Mouse (Mus musculus): ENCODE measurements at regions not wholly inside any gene's neighbourhood (a gene's known extent, or its start where the extent isn't known, plus 50 kb on each side); places are given as distances from the start of the nearest gene placed in this dataset.

DNA sequence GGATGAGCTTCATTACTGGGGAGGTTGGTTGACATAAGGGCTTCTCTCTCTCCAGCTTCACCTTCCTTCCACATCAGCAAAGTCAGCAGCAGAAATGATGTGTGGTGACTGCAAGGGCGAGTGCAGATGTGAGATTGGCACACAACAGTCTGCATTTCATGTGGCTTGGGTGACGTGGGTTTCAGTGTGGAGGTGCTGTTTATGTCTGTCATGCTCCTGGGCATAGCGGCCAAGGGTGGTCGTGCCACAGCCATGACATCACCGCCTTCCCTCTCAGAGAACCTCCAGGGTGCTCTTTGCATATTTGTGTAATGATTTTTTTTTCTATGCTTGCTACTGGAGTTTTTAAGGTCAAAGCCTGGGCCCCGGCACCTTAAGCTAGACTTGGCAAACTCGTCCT is 64.0 kb downstream of the Pthlh start:
- DNase-seq (ENCODE audit: low read depth) = no peak
- TF ChIP-seq POLR2A (IDR thresholded peaks at IDR 0.05; ENCODE audit: borderline replicate concordance, extremely low read depth, insufficient read depth, insufficient read length, poor library complexity, severe bottlenecking) (no peak), CTCF (IDR thresholded peaks at IDR 0.05; ENCODE audit: borderline replicate concordance, extremely low read depth, insufficient read depth, insufficient read length) (no peak)

DNA sequence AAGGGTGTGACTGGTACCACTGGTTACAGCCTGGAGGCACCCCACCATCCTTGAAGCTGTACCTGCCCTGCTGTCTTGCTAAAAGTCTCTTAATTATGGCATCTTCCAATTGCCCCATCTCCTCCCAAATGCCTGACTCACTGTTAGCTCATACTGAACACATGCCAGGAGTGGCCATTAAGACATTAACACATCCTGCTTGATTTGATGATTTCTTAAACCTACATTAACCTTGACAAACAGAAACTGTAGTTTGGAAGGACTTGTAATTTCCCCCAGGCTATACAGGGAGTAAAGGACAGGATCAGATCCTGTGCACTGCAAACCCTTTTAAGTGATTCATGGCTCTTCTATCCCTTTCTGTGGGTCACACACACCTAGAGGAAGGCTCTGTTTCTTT is 64.6 kb downstream of the Pthlh start:
- TF ChIP-seq CTCF (IDR thresholded peaks at IDR 0.05; ENCODE audit: borderline replicate concordance, extremely low read depth, insufficient read depth, insufficient read length) (no peak), POLR2A (IDR thresholded peaks at IDR 0.05; ENCODE audit: borderline replicate concordance, extremely low read depth, insufficient read depth, insufficient read length, poor library complexity, severe bottlenecking) (no peak)

DNA sequence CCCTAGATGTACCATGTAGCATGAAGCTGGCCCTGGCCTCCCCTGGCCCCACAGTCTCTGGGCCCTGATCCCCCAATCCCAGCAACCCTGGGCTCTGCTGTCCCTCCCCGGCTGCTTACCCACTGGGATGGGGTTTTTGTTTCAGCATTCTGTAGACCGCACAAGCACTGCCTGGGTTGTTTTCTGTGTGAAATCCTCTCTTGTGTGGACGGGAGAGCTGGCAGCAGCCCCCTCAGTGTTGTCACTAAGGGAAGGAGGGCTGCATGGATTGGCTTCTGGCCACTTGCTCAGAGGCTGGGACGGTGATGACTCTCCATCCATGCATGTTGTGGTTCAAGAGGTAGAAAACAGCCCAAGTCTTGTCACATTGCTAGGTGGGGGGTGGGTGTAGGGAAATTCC is 67.6 kb downstream of the Pthlh start:
- DNase-seq (ENCODE audit: low read depth) = peak; percentile 48
- no peak for TF ChIP-seq CTCF (IDR thresholded peaks at IDR 0.05; ENCODE audit: borderline replicate concordance, extremely low read depth, insufficient read depth, insufficient read length)
- TF ChIP-seq POLR2A (IDR thresholded peaks at IDR 0.05; ENCODE audit: borderline replicate concordance, extremely low read depth, insufficient read depth, insufficient read length, poor library complexity, severe bottlenecking) = no peak

More for the DNA sequence above, 64.6 kb downstream of the Pthlh start:
- no peak for DNase-seq (ENCODE audit: low read depth)

DNA sequence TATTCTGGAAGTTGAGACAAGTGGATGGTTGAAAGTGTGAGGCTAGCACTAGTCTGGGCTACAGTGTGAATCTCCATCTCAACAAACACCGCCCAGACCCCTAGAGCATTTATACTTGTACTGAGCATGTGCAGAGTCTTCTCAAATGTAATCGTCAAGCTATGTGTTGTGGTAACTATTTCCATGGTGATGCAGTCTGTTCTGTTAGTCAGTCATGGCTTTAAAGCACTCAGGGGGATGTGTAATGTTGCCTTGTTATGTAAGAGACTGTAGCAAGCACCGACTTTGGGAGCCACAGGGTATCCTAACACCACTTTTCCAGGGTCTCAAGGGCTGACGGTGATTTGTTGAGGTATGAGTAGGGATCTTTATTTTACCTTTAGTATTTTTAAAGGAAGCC is 68.7 kb downstream of the Pthlh start:
- no peak for DNase-seq (ENCODE audit: low read depth)
- TF ChIP-seq CTCF (IDR thresholded peaks at IDR 0.05; ENCODE audit: borderline replicate concordance, extremely low read depth, insufficient read depth, insufficient read length) (no peak), POLR2A (IDR thresholded peaks at IDR 0.05; ENCODE audit: borderline replicate concordance, extremely low read depth, insufficient read depth, insufficient read length, poor library complexity, severe bottlenecking) (no peak)

DNA sequence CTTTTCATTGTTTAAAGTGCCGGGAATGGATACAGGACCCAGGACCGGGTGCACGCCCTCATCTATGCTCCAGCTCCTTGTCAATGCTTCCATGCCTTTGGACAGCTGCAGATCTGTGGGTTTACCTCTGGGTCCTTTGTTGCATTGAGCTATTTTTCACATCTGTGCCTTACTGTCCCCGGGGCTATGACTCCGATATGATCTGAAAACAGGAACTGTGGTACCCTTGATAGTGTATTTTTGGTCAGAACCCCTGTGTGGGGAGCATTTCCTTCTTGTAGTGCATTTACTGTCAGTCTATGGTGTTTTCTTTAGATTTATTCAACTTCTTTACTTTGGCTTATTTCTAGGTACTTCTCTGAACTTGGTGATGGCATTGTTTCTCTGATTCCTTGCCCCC is 76.3 kb downstream of the Pthlh start:
- DNase-seq (ENCODE audit: low read depth) = no peak
- TF ChIP-seq CTCF (IDR thresholded peaks at IDR 0.05; ENCODE audit: borderline replicate concordance, extremely low read depth, insufficient read depth, insufficient read length) (no peak), POLR2A (IDR thresholded peaks at IDR 0.05; ENCODE audit: borderline replicate concordance, extremely low read depth, insufficient read depth, insufficient read length, poor library complexity, severe bottlenecking) (no peak)

DNA sequence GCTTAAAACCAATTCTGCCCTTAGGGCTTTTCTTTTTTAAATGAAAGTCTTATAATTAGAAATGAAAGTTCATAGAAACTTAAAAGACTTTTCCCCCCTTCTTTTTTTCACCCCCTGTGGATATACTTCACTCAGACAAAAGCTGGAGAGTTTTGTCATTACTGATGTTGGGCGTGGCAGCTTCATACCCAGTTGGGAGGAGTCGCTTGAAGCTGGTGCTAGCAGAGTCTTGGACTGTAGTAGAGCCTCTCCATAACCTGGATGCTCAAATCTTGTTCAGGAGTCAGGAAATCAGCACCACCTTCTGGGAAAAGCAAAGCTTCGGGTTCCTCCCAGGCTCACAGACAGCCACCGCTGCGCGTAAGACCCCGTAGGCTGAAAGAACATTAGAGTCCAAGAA is 85.7 kb downstream of the Pthlh start:
- peak; percentile 46 for DNase-seq (ENCODE audit: low read depth)
- TF ChIP-seq POLR2A (IDR thresholded peaks at IDR 0.05; ENCODE audit: borderline replicate concordance, extremely low read depth, insufficient read depth, insufficient read length, poor library complexity, severe bottlenecking) (no peak), CTCF (IDR thresholded peaks at IDR 0.05; ENCODE audit: borderline replicate concordance, extremely low read depth, insufficient read depth, insufficient read length) (no peak)

DNA sequence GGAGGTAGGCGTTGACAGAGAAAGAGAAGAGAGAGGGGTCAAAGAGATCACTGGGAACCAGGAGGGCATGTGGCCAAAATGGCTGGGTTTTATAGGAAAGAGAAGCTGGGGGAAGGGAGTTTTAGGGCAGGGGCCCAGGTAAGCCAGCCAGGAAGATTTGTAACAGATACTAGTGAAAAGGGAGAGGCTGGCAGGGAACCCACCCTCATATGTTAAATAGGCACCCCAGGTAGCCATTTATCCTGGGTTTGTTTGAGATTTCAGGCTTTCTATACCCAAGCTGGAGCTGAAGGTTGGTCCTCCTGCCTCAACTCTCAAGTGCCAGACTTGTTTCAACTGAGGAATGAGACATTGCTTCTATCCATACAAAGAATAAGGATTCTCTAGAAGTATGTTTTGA is 85.0 kb downstream of the Klhl42 start:
- no peak for DNase-seq (ENCODE audit: low read depth)
- TF ChIP-seq CTCF (IDR thresholded peaks at IDR 0.05; ENCODE audit: borderline replicate concordance, extremely low read depth, insufficient read depth, insufficient read length) = no peak
- TF ChIP-seq POLR2A (IDR thresholded peaks at IDR 0.05; ENCODE audit: borderline replicate concordance, extremely low read depth, insufficient read depth, insufficient read length, poor library complexity, severe bottlenecking) = no peak

Data from brain, embryonic 14.5 days (tissue).